Mouse (Mus musculus): Measurements from ENCODE around the gene E130309D02Rik.

DNA sequence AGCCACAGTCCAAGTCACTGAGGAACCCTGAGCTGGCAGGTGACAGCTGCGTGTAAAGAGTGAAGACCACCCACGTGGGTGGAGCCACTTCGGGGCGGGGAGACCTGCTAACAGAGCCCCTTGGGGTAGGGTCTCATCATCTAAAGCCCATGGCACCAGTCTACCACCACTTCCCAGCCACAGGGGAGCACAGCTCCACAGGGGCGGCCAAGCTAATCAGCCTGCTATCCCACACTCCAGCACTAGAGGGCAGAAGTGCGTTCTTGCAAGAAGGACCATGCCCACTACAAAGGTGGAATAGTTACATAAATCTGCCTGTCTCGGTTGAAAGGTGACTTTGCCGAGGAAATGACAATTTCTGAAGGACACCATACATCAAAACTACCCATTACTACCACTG is 3.3 kb downstream of the E130309D02Rik start:
- TF ChIP-seq CTCF (IDR thresholded peaks at IDR 0.05; ENCODE audit: insufficient read depth, low read depth, low read length) (peak; percentile 37; the same call in 1 of the 2 replicates), POLR2A (IDR thresholded peaks at IDR 0.05; ENCODE audit: insufficient read depth, low read depth, low read length) (no peak)
